Mouse (Mus musculus) kidney, postnatal 14 days (tissue): ENCODE data around the gene Hist4h4.
A peak's percentile ranks its signal among the peaks of the same experiment; 100 is the strongest.

Source experiments
- DNase-seq: peaks from one replicate; pipeline ENCODE4 v3.0.0; 2022; ENCODE audit warnings: mixed read lengths

Hist4h4 gene

DNA sequence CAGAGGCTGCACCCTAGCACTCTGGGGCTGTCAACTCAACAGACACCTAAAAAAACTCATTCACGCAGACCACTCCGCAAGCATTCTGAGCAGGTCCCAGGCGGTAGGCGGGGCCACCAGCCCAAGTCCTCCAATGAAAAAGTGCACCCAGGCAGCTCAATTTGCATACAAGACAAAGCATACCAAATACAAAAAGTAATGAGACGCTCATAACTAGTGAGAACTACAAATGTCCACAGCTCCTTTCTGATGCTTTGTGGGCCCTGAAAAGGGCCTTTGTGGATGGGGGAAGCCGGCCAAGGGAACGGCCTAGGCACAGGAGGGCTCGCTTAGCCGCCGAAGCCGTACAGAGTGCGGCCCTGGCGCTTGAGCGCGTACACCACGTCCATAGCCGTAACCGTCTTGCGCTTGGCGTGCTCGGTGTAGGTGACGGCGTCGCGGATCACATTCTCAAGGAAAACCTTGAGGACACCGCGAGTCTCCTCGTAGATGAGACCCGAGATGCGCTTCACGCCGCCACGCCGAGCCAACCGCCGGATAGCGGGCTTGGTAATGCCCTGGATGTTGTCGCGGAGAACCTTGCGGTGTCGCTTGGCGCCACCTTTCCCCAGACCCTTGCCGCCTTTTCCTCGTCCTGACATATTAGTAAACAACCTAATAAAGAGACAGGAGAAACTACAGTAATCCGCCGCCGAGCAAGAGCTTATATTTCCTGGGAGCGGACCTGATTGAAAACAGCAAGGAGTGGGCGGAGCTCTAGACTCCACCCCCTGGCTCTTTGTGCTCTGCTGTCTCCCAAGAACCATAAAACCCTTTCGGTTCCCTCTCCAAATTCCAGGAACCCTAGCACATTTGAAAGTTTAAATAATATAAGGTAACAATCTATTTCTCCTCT is at the start of gene Hist4h4:
Gene Hist4h4 (minus strand): TSS at position 677 of the 895 bp plus-strand sequence.
- DNase-seq, result peak; percentile 97

DNA sequence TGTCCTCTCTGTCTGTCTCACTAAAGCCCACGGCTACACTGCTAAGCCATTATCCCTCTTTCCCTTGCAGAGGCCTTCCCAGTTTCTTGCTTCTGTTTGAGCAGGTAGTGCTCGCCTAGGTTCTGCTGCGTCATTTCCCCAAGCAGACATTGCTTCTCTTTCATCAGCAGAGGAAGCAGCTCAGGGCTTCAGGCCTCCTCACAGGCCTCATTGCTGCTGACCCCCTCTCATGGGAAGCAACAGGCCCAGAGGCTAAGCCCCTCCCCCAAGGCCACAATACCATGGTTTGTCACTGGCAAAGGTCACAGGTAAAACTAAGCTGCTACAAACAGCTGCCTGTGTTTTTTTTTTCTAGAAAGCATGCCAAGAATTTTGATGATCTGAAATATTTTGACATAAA is 48.5 kb upstream of the Hist4h4 start:
- DNase-seq, result peak; percentile 50

DNA sequence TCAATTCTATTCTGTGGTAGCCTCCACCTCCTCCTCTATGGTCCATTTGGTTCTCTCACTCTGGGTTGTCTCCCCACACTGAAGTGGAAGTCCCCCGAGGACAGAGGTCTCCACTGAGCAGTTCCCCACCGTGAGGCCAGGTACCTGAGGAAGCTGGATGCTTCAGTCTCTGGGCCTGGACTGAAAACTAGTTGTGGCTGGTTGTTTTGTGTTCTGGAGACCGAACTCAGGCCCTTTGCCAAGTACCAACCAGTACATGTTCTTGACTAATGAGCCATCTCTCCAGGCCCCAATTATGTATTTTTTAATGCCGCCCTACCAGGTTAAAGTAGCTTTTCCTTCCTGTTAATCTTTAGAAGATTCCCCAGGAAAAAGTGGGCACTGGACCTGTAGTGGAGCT is 48.1 kb upstream of the Hist4h4 start:
- peak; percentile 49 for DNase-seq

GRCm38 (mm10) chr6:136850267-136850666 is 46.1 kb upstream of the Hist4h4 start:
- DNase-seq, result no peak

DNA sequence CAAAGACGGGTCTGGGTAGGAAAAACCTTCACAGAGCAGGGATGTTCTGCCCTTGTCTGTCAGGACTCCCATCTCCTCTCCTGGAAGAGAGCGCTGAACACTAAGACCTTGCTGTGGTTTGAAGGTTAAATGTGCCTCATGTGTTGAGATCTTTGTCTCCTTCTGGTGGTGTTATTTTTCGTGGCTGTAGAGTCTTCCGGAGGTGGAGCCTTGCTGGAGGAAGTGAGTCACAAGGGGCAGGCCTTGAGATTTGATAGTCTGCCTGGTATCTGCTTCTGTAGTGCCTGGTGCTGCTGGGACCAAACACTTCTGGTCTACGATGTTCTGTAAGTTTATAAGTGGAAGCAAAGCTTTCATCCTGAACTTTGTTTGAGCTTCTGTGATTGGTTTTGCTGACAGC is 44.8 kb upstream of the Hist4h4 start:
- DNase-seq, result no peak

GRCm38 (mm10) chr6:136848399-136848798 is 44.2 kb upstream of the Hist4h4 start:
- DNase-seq, result no peak

- DNase-seq, result peak; percentile 57
Measured at GRCm38 (mm10) chr6:136847790-136848189, 43.6 kb upstream of the Hist4h4 start.

DNA sequence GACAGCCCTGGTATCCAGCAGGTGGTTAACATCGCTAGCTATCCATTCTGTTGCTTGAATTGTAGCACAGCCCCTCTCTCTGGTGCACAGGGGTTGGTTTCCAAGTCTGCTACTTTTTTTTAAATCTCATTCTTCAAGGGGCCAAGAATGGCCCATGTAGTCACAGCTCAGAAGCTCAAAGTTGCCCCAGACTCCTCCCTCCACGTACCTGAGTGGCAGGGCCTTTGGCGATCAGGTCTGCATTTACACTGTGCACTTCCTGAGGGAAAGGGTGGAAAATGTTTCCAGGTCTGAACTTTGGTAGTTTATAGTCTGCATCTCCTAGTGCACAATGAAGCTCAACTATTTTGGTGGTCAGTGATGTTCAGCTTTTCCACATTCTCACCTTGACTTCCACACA is 43.1 kb upstream of the Hist4h4 start:
- DNase-seq, result no peak

GRCm38 (mm10) chr6:136845706-136846480 is 41.7 kb upstream of the Hist4h4 start:
- no peak for DNase-seq

DNA sequence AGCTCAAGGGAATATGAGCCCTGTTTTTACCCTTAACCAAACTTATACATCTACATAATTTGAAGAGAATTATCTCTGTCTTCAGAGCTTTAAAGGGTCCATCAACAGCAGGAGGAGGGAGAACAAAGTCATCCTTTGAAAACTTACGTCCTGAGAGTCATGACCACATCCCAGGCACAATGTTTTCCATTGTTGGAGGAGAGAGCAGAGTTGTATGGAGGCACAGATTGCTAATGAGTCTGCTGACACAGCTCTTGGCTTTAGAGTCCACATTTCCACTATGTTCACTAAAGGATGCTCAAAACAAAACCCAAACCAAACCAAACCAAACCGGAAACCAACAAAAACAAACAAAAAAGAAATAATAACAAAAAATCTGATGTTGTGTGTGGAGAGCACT is 40.7 kb upstream of the Hist4h4 start:
- no peak for DNase-seq

DNA sequence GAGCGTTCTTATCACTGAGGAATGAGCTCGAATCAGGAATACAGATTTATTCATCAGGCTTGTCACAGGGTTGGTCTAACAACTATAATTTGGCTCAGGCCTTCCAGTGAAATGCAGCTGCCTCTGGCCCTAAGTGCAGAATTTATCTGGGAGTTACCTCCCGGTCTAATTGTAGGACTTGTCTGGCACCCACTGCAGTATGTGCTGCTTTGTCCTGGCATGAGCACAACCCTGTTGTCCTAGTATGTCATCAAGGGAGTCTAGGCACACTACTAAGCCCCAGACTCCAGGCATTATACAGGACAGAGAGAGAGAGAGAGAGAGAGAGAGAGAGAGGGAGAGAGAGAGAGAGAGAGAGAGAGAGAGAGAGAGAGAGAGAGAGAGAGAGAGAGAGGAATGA is 33.1 kb upstream of the Hist4h4 start:
- no peak for DNase-seq

DNA sequence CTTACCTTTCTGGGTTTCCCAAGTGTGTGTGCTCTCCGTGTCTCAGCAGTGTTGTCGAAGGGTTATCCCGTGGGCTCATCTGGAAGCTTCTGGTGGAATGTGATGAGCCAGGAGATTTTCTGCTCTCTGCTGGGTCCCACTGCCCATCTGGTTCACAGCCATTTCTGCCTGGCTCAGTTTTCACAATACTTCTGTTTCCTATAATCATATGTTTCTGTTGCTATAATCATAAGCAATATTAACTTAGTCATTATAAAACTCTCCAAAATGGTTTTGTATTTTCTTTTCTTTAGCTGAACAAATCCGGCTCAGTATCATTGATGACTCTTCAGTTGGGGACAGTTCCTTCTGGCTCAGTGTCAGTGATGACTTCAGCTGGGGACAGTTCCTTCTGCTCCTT is 31.1 kb upstream of the Hist4h4 start, which contains the start of gene Smco3:
Gene Smco3 (minus strand): TSS at position 101 of the 400 bp plus-strand sequence.
- DNase-seq, result no peak

- no peak for DNase-seq
Measured at GRCm38 (mm10) chr6:136831712-136832111, 27.5 kb upstream of the Hist4h4 start.

DNA sequence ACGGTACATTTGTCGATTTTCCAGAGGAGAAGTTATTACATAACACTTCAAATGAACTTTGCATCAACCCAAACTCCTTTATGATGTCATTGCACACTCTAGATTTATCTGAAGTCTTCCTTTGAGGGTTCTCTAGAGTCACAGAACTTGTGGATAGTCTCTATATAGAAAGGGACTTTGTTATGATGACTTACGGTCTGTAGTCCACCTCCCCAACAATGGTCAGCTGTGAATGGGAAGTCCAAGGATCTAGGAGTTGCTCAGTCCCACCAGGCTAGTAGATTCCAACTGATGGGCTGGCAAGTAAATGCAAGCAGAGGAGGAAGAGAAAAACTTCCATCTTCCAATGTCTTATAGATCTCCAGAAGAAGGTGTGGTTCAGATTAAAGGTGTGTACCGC is 24.5 kb upstream of the Hist4h4 start:
- no peak for DNase-seq

GRCm38 (mm10) chr6:136827881-136828561 is 23.8 kb upstream of the Hist4h4 start, which contains the start of gene Wbp11:
Gene Wbp11 (minus strand): TSS chr6:136828233.
- DNase-seq, result peak; percentile 97

GRCm38 (mm10) chr6:136827516-136827880 is 23.3 kb upstream of the Hist4h4 start, which contains the start of gene BC049715:
Gene BC049715 (plus strand): TSS chr6:136827626.
- no peak for DNase-seq

DNA sequence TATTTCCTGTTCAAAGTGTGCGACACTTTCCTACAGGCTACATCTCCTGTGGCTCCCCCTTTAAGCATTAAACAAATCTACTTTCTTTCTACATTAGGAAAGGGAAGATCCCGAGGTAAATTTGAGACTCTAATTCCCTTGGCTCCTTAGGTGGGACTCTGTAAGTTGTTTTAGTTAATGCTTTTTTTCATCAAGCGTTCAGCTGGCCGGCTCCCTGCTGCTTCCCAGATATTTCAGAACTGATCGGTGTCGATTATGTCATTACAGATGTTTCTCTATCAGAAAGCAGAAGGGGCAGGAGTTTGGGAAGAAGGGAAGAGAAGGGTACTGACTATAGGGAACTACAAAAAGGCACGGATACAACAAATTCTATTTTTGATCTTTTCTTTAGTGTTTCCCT is 22.9 kb upstream of the Hist4h4 start:
- no peak for DNase-seq

DNA sequence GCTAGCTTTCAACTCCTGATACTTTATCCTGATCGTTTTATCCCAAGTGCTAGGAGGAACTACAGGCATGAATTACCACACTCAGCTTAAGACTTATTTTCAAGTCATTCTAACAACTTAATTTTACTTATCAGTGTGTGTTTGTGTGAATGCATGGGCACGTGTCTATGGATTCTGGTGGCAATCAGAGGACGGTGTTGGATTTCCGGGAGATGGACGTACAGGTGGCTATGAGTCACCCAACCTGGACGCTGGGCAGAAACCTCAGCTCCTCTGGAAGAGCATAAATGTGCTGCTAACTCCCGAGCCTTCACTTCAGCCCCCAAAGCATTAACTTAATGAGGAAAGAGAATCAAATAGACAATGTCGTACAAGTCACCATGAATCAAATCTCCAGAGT is 20.8 kb upstream of the Hist4h4 start:
- no peak for DNase-seq

- no peak for DNase-seq
Measured at GRCm38 (mm10) chr6:136821086-136821485, 16.9 kb upstream of the Hist4h4 start.

DNA sequence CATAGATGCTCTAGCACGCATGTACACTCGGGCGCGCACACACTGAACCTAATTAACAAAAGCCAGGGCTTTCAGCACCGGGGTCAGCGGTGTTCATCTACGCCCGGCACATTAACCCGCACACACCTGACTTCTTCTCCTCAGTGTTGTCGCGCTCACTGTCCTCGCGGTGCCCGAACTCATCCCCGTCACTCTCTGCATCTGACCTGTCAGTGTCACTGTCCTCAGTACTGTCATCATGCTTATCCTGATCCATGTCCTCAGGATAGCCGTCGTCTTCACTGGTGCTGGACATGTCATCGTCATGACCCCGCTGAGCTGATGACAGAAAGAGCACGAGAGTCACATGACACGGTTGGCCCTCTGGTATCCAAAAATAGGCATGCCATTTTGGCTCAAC is 16.2 kb upstream of the Hist4h4 start:
- no peak for DNase-seq

DNA sequence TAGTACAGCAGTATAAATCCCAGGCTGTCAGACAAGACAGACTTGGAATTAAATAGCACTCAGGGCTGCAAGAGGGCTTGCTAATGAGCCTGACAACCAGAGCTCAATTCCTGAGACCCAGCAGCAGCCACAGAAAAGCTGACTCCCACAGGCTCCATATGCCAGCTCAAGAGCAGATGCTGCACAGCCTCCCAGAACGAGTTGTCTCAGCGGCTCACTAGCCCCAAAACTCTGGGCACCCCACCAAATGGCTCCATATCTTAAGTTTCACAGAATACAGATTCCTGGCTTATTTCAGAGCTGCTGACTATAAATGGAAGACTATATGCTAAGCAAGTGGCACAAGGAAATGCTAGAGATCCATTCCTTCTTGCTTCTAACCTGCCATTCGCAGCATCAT is 13.3 kb upstream of the Hist4h4 start:
- no peak for DNase-seq

- DNase-seq, result no peak
Measured at GRCm38 (mm10) chr6:136816826-136817225, 12.6 kb upstream of the Hist4h4 start.

GRCm38 (mm10) chr6:136815381-136815780 is 11.2 kb upstream of the Hist4h4 start:
- DNase-seq, result no peak
